Mouse (Mus musculus): ENCODE results near the gene Sox1. TPM values are rescaled to one million over a fixed set of nuclear protein-coding genes. Genes with fewer than 3 reads are reported as not detected.

Sox1 gene
- total RNA-seq, 4 experiments from 2014 or later: not detected

Small RNAs within 50 kb of the gene (microRNA-seq; reads per million reads assigned to microRNA genes)
- gene Gm25239: not detected

Other genes with a start within 250 kb of the Sox1 start
- not detected for gene A230072I06Rik, start 116.5 kb upstream of the Sox1 start, total RNA-seq (2022)
- gene Spaca7, start 177.7 kb downstream of the Sox1 start, total RNA-seq (2022): not detected

Measured in heart, adult 8-10 months (tissue).